Mouse (Mus musculus): ENCODE data around the gene Car15. TPM values are rescaled to one million over a fixed set of nuclear protein-coding genes. Genes with fewer than 3 reads are reported as not detected.
A peak's percentile ranks its signal among the peaks of the same experiment; 100 is the strongest.

Gene Car15
- polyA plus RNA-seq, 1 experiment from 2014 or later: 0.58 TPM

- H3K36me3 ChIP-seq (ENCODE audit: control insufficient read depth, insufficient read depth): no peaks in the 10 kb centered on the region
- no peak for ATAC-seq (ENCODE audit: low read depth)
- H3K9ac ChIP-seq (ENCODE audit: low read depth, low read length): no peak overlapping the region
- H3K4me3 ChIP-seq (ENCODE audit: low read depth, low read length): no peak overlapping the region
- H3K27me3 ChIP-seq (ENCODE audit: control insufficient read depth, insufficient read depth, low read depth, low read length): peaks cover 94% of the 10 kb centered on the region
- no peak overlapping the region for H3K4me2 ChIP-seq (ENCODE audit: low read depth, low read length)
- H3K27ac ChIP-seq (ENCODE audit: low read length): no peak overlapping the region
- peaks cover 21% of the 10 kb centered on the region for H3K4me1 ChIP-seq (ENCODE audit: control insufficient read depth, low read depth, low read length)
- no peaks in the 10 kb centered on the region for H3K9me3 ChIP-seq (replicated peaks; ENCODE audit: control insufficient read depth, low read length)
Measured at GRCm38 (mm10) chr16:17799584-17799983, 38.6 kb downstream of the Car15 start.

DNA sequence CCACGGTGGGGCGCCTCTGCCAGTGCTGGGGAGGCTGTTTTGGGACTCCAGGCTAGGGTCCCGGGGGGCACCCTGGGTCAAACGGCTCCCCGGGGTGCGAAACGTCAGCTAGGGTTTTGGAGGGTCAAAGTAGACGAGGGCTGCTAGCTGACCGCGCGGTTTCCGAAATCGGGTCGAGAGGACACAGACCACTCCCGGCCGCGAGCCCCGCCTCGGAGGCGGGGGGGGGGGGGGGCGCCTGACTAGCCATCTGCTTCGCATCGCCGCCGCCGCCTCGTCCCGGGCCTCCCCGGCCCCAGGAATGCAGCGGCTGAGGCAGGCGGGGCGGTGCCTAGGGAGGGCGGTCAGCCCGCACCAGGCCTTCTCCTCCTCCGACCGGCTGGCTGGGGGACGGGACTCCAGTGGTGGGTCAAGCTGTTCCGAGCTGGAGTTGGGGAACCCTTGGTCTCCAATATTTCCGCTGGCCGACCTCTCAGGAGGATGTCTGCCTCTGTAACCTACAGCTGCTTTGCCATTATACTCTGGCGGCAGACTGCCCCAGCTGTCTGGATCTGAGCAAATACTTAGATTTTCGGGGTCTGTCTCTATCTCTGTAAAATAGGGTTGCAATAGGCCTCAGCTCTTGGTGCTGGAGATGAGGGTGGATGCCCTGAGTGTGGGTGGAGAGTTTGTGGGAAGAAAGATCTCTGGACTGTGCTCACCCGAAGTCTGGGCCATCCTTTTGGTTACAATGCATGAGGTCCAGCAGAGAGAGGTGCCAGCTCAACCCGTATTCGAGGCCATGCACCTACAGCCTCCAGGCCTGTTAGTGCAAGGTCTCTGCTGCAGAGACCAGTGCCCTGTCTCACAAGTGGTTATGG is 39.6 kb downstream of the Car15 start:
- H3K27ac ChIP-seq (ENCODE audit: low read length): no peak overlapping the region
- H3K9me3 ChIP-seq (replicated peaks; ENCODE audit: control insufficient read depth, low read length): no peaks in the 10 kb centered on the region
- 4% methylated on average over 36 of the region's 45 CpGs for WGBS (ENCODE audit: insufficient replicate concordance)
- no peak for ATAC-seq (ENCODE audit: low read depth)
- H3K4me2 ChIP-seq (ENCODE audit: low read depth, low read length): peak overlapping the region; percentile 60
- peaks cover 13% of the 10 kb centered on the region for H3K4me1 ChIP-seq (ENCODE audit: control insufficient read depth, low read depth, low read length)
- H3K36me3 ChIP-seq (ENCODE audit: control insufficient read depth, insufficient read depth): no peaks in the 10 kb centered on the region
- peaks cover 83% of the 10 kb centered on the region for H3K27me3 ChIP-seq (ENCODE audit: control insufficient read depth, insufficient read depth, low read depth, low read length)
- 0 out of 2 replicates have a peak overlapping the region, but pooled peaks have one; percentile 5 for H3K9ac ChIP-seq (ENCODE audit: low read depth, low read length)
- H3K4me3 ChIP-seq (ENCODE audit: low read depth, low read length): peak overlapping the region; percentile 50

GRCm38 (mm10) chr16:17797812-17798311 is 40.3 kb downstream of the Car15 start:
- ATAC-seq (ENCODE audit: low read depth): 0 out of 2 replicates have a peak, but pooled peaks have one; percentile 4
- 5% methylated on average over 29 of the region's 29 CpGs for WGBS (ENCODE audit: insufficient replicate concordance)
- H3K36me3 ChIP-seq (ENCODE audit: control insufficient read depth, insufficient read depth): no peaks in the 10 kb centered on the region
- H3K4me3 ChIP-seq (ENCODE audit: low read depth, low read length): peak overlapping the region; percentile 50
- H3K4me2 ChIP-seq (ENCODE audit: low read depth, low read length): peak overlapping the region; percentile 60
- H3K27ac ChIP-seq (ENCODE audit: low read length): no peak overlapping the region
- 0 out of 2 replicates have a peak overlapping the region, but pooled peaks have one; percentile 5 for H3K9ac ChIP-seq (ENCODE audit: low read depth, low read length)
- H3K4me1 ChIP-seq (ENCODE audit: control insufficient read depth, low read depth, low read length): peaks cover 8% of the 10 kb centered on the region
- no peaks in the 10 kb centered on the region for H3K9me3 ChIP-seq (replicated peaks; ENCODE audit: control insufficient read depth, low read length)
- peaks cover 76% of the 10 kb centered on the region for H3K27me3 ChIP-seq (ENCODE audit: control insufficient read depth, insufficient read depth, low read depth, low read length)

DNA sequence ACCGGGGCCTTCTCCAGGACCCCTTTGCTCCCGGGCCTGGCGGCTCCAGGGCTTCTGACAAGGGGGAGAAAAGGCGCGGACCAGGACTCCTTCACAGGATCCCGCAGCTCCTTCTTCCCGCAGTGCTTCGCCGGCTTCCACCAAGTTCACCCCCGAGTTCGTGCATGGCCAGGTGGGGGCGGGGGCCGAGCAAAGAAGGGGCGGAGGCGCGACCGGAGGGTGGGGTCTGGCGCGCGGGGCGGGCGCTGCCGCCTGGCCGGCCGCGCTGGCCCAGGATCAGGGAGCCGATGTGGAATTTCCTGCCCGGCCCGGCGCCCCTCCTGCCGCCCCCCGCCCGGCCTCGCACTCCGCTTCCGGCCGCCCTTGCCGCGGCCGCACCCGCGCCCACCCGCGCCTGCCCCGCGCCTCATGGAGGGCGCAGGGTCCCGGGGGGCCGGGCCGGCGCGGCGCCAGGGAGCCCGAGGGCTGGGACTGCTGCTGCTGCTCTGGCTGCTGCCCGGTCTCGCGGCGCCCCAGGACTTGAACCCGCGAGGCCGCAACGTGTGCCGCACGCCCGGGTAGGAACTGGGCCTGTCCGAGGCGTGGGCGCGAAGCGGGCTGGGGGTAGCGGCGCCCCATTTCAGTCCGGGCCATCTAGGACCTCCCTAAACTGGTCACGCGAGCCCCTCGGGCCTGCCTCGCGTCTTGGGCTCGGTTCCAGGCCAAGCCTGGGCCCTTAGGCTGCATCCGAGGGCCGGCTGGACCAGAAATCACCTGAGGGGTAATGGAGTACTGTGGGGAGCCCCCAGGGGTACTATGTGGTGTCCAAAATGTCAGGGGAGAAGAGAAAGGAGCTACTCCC is 41.0 kb downstream of the Car15 start, which contains the start of gene Scarf2:
Scarf2 (plus strand) TSS at position 312 of the 841 bp plus-strand sequence.
- Histone ChIP-seq H3K36me3 (ENCODE audit: control insufficient read depth, insufficient read depth) (no peaks in the 10 kb centered on the region), H3K27ac (ENCODE audit: low read length) (no peak within 1 kb of the TSS), H3K27me3 (ENCODE audit: control insufficient read depth, insufficient read depth, low read depth, low read length) (peaks cover 70% of the 10 kb centered on the region), H3K4me2 (ENCODE audit: low read depth, low read length) (peak within 1 kb of the TSS; percentile 60), H3K9ac (ENCODE audit: low read depth, low read length) (peak within 1 kb of the TSS; percentile 30), H3K4me3 (ENCODE audit: low read depth, low read length) (peak within 1 kb of the TSS; percentile 50), H3K9me3 (replicated peaks; ENCODE audit: control insufficient read depth, low read length) (no peaks in the 10 kb centered on the region), H3K4me1 (ENCODE audit: control insufficient read depth, low read depth, low read length) (peaks cover 4% of the 10 kb centered on the region; the same call in 1 of the 2 replicates)
- 3% methylated on average over 71 of the region's 81 CpGs for whole genome bisulfite sequencing (ENCODE audit: insufficient replicate concordance)
- ATAC-seq (ENCODE audit: low read depth): 0 out of 2 replicates have a peak, but pooled peaks have one; percentile 19

DNA sequence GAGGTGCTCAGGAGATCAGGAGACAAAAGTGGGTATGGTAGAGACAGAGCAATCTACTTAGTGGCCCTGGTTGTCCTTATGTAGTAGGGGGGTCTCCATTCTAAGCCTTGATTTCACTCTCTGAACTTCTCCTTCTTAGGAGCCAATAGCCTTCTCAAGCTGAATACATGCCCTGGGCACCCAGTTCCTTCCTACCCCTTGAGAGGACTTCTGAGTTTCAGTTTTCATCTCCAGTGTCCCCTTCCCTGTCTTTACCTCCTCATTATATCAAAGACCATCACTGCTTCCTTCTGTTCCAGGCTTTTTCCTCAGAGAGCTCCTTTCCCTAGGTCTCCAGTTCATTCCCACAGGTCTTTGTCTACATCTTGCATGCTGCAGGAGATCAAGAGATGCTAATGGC is 41.6 kb downstream of the Car15 start:
- Histone ChIP-seq H3K27me3 (ENCODE audit: control insufficient read depth, insufficient read depth, low read depth, low read length) (peaks cover 63% of the 10 kb centered on the region), H3K36me3 (ENCODE audit: control insufficient read depth, insufficient read depth) (no peaks in the 10 kb centered on the region), H3K4me2 (ENCODE audit: low read depth, low read length) (no peak overlapping the region), H3K4me1 (ENCODE audit: control insufficient read depth, low read depth, low read length) (peaks cover 4% of the 10 kb centered on the region; the same call in 1 of the 2 replicates), H3K9me3 (replicated peaks; ENCODE audit: control insufficient read depth, low read length) (no peaks in the 10 kb centered on the region), H3K4me3 (ENCODE audit: low read depth, low read length) (peak overlapping the region; percentile 50), H3K27ac (ENCODE audit: low read length) (no peak overlapping the region), H3K9ac (ENCODE audit: low read depth, low read length) (no peak overlapping the region)
- ATAC-seq (ENCODE audit: low read depth): no peak

- Histone ChIP-seq H3K27me3 (ENCODE audit: control insufficient read depth, insufficient read depth, low read depth, low read length) (peaks cover 54% of the 10 kb centered on the region), H3K4me2 (ENCODE audit: low read depth, low read length) (no peak overlapping the region), H3K36me3 (ENCODE audit: control insufficient read depth, insufficient read depth) (no peaks in the 10 kb centered on the region), H3K27ac (ENCODE audit: low read length) (no peak overlapping the region), H3K4me3 (ENCODE audit: low read depth, low read length) (no peak overlapping the region), H3K9me3 (replicated peaks; ENCODE audit: control insufficient read depth, low read length) (no peaks in the 10 kb centered on the region), H3K4me1 (ENCODE audit: control insufficient read depth, low read depth, low read length) (peaks cover 4% of the 10 kb centered on the region; the same call in 1 of the 2 replicates), H3K9ac (ENCODE audit: low read depth, low read length) (no peak overlapping the region)
- no peak for ATAC-seq (ENCODE audit: low read depth)
- WGBS (ENCODE audit: insufficient replicate concordance): 69% methylated on average over 5 of the region's 5 CpGs
Measured at GRCm38 (mm10) chr16:17795643-17796042, 42.5 kb downstream of the Car15 start.

- no peak overlapping the region for H3K9ac ChIP-seq (ENCODE audit: low read depth, low read length)
- 70% methylated on average over 4 of the region's 4 CpGs for WGBS (ENCODE audit: insufficient replicate concordance)
- no peaks in the 10 kb centered on the region for H3K9me3 ChIP-seq (replicated peaks; ENCODE audit: control insufficient read depth, low read length)
- H3K36me3 ChIP-seq (ENCODE audit: control insufficient read depth, insufficient read depth): no peaks in the 10 kb centered on the region
- ATAC-seq (ENCODE audit: low read depth): no peak
- no peak overlapping the region for H3K27ac ChIP-seq (ENCODE audit: low read length)
- no peak overlapping the region for H3K4me3 ChIP-seq (ENCODE audit: low read depth, low read length)
- H3K4me1 ChIP-seq (ENCODE audit: control insufficient read depth, low read depth, low read length): peaks cover 4% of the 10 kb centered on the region; the same call in 1 of the 2 replicates
- H3K27me3 ChIP-seq (ENCODE audit: control insufficient read depth, insufficient read depth, low read depth, low read length): peaks cover 40% of the 10 kb centered on the region
- no peak overlapping the region for H3K4me2 ChIP-seq (ENCODE audit: low read depth, low read length)
Measured at GRCm38 (mm10) chr16:17794047-17794446, 44.1 kb downstream of the Car15 start.

DNA sequence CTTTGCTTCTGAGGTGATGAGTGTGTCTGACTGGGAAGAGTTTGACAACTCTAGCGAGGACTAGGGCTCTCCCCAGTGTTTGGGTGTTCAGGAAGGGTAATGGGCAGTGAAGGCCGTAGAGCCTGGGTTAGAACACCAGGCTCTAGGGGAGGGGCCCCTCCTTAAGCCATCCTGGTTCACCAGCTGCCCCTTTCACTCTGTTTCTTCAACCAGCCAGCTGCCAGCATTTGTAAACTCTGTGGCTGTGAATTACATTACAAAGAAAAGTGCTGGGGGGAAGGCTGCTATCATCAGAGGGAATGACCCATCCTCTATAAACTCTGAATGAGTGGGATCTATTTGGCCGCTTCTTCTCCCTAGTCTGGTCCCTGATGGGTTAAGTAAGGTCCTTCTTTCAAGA is 45.4 kb downstream of the Car15 start:
- no peak overlapping the region for H3K27ac ChIP-seq (ENCODE audit: low read length)
- no peaks in the 10 kb centered on the region for H3K9me3 ChIP-seq (replicated peaks; ENCODE audit: control insufficient read depth, low read length)
- WGBS (ENCODE audit: insufficient replicate concordance): 58% methylated on average over 3 of the region's 3 CpGs
- H3K4me2 ChIP-seq (ENCODE audit: low read depth, low read length): no peak overlapping the region
- no peak overlapping the region for H3K4me3 ChIP-seq (ENCODE audit: low read depth, low read length)
- no peaks in the 10 kb centered on the region; the same call in 1 of the 2 replicates for H3K4me1 ChIP-seq (ENCODE audit: control insufficient read depth, low read depth, low read length)
- no peak overlapping the region for H3K9ac ChIP-seq (ENCODE audit: low read depth, low read length)
- peaks cover 27% of the 10 kb centered on the region for H3K27me3 ChIP-seq (ENCODE audit: control insufficient read depth, insufficient read depth, low read depth, low read length)
- H3K36me3 ChIP-seq (ENCODE audit: control insufficient read depth, insufficient read depth): no peaks in the 10 kb centered on the region
- no peak for ATAC-seq (ENCODE audit: low read depth)
